Mouse (Mus musculus) cerebellum, adult 2 months (tissue): ENCODE results near the gene Trhde.

Source experiments
- CTCF ChIP-seq: fragments of 200-500 bp; IDR thresholded peaks from 2 replicates; pipeline ENCODE4 v1.5.1; 2011; ENCODE audit warnings: low read depth, mild to moderate bottlenecking, control low read depth, low read length, moderate library complexity, borderline replicate concordance; ENCODE audit not compliant: insufficient read depth
- POLR2A ChIP-seq: fragments of 200-500 bp; IDR thresholded peaks from 2 replicates; pipeline ENCODE4 v1.6.1; 2011; ENCODE audit warnings: low read length, control low read depth, borderline replicate concordance; ENCODE audit not compliant: insufficient read depth

GRCm38 (mm10) chr10:114739916-114740315 lies 62.2 kb downstream of the Trhde start:
- TF ChIP-seq CTCF (no peak), POLR2A (no peak)
